Comparison of ENCODE assay signal across 8 mouse cellular contexts in genomic region chr13:34652353-34653241, GRCm38 (mm10). TPM values are rescaled to one million over a fixed set of nuclear protein-coding genes. Genes with fewer than 3 reads are reported as not detected.
DNase-seq lines count a peak whose midpoint lies in the region; ATAC-seq lines count a peak whose summit lies in the region.

No protein-coding gene starts in this region.

- no peaks in the 10 kb centered on the region for H3K36me3 ChIP-seq in hindbrain, embryonic 16.5 days (ENCODE audit: control insufficient read depth, insufficient read depth, low read length)

- peak; percentile 67 for ATAC-seq in common myeloid progenitor, adult 5-6 weeks (replicated peaks; ENCODE audit: low read depth, poor library complexity, severe bottlenecking)
- peak; percentile 71 for ATAC-seq in hindbrain, embryonic 16.5 days

- no peaks in the 10 kb centered on the region for H3K9me3 ChIP-seq in hindbrain, embryonic 16.5 days (ENCODE audit: control insufficient read depth, low read length)

- peak overlapping the region; percentile 59 for H3K4me3 ChIP-seq in hindbrain, embryonic 16.5 days (ENCODE audit: low read length)

- peak; percentile 88 for DNase-seq in Muller cell, postnatal 12 days (ENCODE audit: inconsistent ontology term)
- DNase-seq in gastrocnemius, postnatal 14 days: peak; percentile 84
- peak; percentile 49 for DNase-seq in left cerebral cortex, postnatal 4 days
- DNase-seq in mesoderm, embryonic 11.5 days (ENCODE audit: low read depth, low spot score): peak; percentile 60
- peak; percentile 54 for DNase-seq in skeletal muscle tissue, adult 2 months (ENCODE audit: low read depth, low spot score)
- peak; percentile 79 for DNase-seq in urinary bladder, postnatal 4 days (ENCODE audit: low spot score in 2 of 2)

- under 1% methylated on average over 95 of the region's 105 CpGs for WGBS in hindbrain, embryonic 16.5 days

- peak overlapping the region; percentile 59 for H3K27ac ChIP-seq in hindbrain, embryonic 16.5 days (ENCODE audit: low read depth, low read length)

- peaks cover 11% of the 10 kb centered on the region for H3K27me3 ChIP-seq in hindbrain, embryonic 16.5 days (replicated peaks; ENCODE audit: control insufficient read depth, insufficient read depth, low read length)

- H3K4me1 ChIP-seq in hindbrain, embryonic 16.5 days (ENCODE audit: control insufficient read depth, insufficient read depth, low read depth, low read length): peaks cover 22% of the 10 kb centered on the region

- intact Hi-C loops in gastrocnemius, postnatal 14 days (cut with DNase I; ENCODE audit: low total_unique reads): loop anchor here (10.0 kb wide), 1 partner anchor 72 kb away; no protein-coding TSS in a partner anchor
- intact Hi-C loops in left cerebral cortex, postnatal 4 days (cut with DNase I): loop anchor here (10.0 kb wide), 1 partner anchor 82 kb away; the partner anchor contains the start of gene Fam50b

- peak overlapping the region; percentile 97 for H3K4me2 ChIP-seq in hindbrain, embryonic 16.5 days (ENCODE audit: low read length)

- peak overlapping the region; percentile 74 for H3K9ac ChIP-seq in hindbrain, embryonic 16.5 days (ENCODE audit: low read depth, low read length)

RNA-seq across cellular contexts. Expression of gene Pxdc1, which starts 0.7 kb away (rescaled TPM):
- not detected in 2 replicates for total RNA-seq in common myeloid progenitor, adult 5-6 weeks (2017)
- 1 to 10 TPM; 5.9 to 6.4 TPM for total RNA-seq in gastrocnemius, postnatal 14 days (2021)
- polyA plus RNA-seq in hindbrain, embryonic 16.5 days (2015; fragmentation: Nextera tagmentation; extraction: Ambion mirVana): 11.7 and 12.2 TPM in 2 replicates
- total RNA-seq in left cerebral cortex, postnatal 4 days (2021): 1 to 10 TPM; 4.6 to 6.4 TPM

Comparison
In these comparisons a context has a peak if more than half of its experiments do, and no peak if none do; other contexts are left out.
1. Peak in every context shown above with its lines: DNase-seq, ATAC-seq, H3K4me3 ChIP-seq and H3K27ac ChIP-seq.